Mouse (Mus musculus) brain, embryonic 14.5 days (tissue): ENCODE measurements at regions not wholly inside any gene's neighbourhood (a gene's known extent, or its start where the extent isn't known, plus 50 kb on each side); places are given as distances from the start of the nearest gene placed in this dataset.

Experiments
- CTCF ChIP-seq: fragments of 200-500 bp; IDR thresholded peaks from 2 replicates; pipeline ENCODE4 v1.5.1; 2012; ENCODE audit warnings: inconsistent platforms, mild to moderate bottlenecking, moderate library complexity, borderline replicate concordance; ENCODE audit not compliant: insufficient read depth, insufficient read length; ENCODE audit errors: extremely low read depth
- POLR2A ChIP-seq: fragments of 200-500 bp; IDR thresholded peaks from 2 replicates; pipeline ENCODE4 v1.6.1; 2012; ENCODE audit warnings: mild to moderate bottlenecking, inconsistent platforms, borderline replicate concordance; ENCODE audit not compliant: poor library complexity, insufficient read depth, insufficient read length, severe bottlenecking; ENCODE audit errors: extremely low read depth

GRCm38 (mm10) chr10:27985068-27985467, 89.6 kb upstream of the Ptprk start:
- TF ChIP-seq CTCF (no peak), POLR2A (no peak)
